Mouse (Mus musculus) intestine, embryonic 16.5 days (tissue): Measurements from ENCODE around the gene Pigc. TPM values are rescaled to one million over a fixed set of nuclear protein-coding genes. Genes with fewer than 3 reads are reported as not detected.
A peak's percentile ranks its signal among the peaks of the same experiment; 100 is the strongest.

Experiments
- ATAC-seq: fragments of 200-750 bp; cut with Nextera tagmentation; 2 replicates; pipeline ENCODE4 v1.8.0; 2017; ENCODE audit warnings: moderate TSS enrichment, moderate library complexity
- H3K27ac ChIP-seq: fragments of 300-500 bp; sonication (generic); 2 replicates; pipeline ENCODE4 v1.5.1; 2014; ENCODE audit warnings: mild to moderate bottlenecking, low read length
- H3K27me3 ChIP-seq: fragments of 300-500 bp; sonication (generic); replicated peaks from 2 replicates; pipeline ENCODE4 v1.6.1; 2014; ENCODE audit warnings: low read length, control low read depth, mixed read lengths; ENCODE audit not compliant: control insufficient read depth, insufficient read depth
- H3K36me3 ChIP-seq: fragments of 300-500 bp; sonication (generic); 2 replicates; pipeline ENCODE4 v1.6.1; 2014; ENCODE audit warnings: low read length, control low read depth; ENCODE audit not compliant: control insufficient read depth, insufficient read depth
- H3K4me1 ChIP-seq: fragments of 300-500 bp; sonication (generic); 2 replicates; pipeline ENCODE4 v1.6.1; 2014; ENCODE audit warnings: low read length, control low read depth, mixed read lengths; ENCODE audit not compliant: control insufficient read depth, insufficient read depth
- H3K4me2 ChIP-seq: fragments of 300-500 bp; sonication (generic); 2 replicates; pipeline ENCODE4 v1.6.1; 2014; ENCODE audit warnings: low read depth, low read length, control low read depth
- H3K4me3 ChIP-seq: fragments of 300-500 bp; sonication (generic); 2 replicates; pipeline ENCODE4 v1.5.1; 2014; ENCODE audit warnings: mild to moderate bottlenecking, low read length
- H3K9ac ChIP-seq: fragments of 300-500 bp; sonication (generic); 2 replicates; pipeline ENCODE4 v1.6.1; 2014; ENCODE audit warnings: low read depth, low read length
- H3K9me3 ChIP-seq: fragments of 300-500 bp; sonication (generic); 2 replicates; pipeline ENCODE4 v1.6.1; 2016; ENCODE audit warnings: low read length, control low read depth; ENCODE audit not compliant: control insufficient read depth
- WGBS: fragments of 180-500 bp; shearing (Covaris S2); extraction: QIAGEN DNeasy Blood & Tissue Kit; methylation state at CpG from one replicate; pipeline ENCODE4 v1.1.7; 2014; 5-methylcytosine and 5-hydroxymethylcytosine counted together
- polyA plus RNA-seq: library from polyadenylated mRNA; unstranded; fragments of >200 nt; fragmentation: Nextera tagmentation; extraction: Ambion mirVana; gene quantifications from 2 replicates; pipeline ENCODE4 v1.2.1, GENCODE M21; 2015

Pigc gene
- polyA plus RNA-seq, 1 experiment from 2014 or later = 35.8 TPM

DNA sequence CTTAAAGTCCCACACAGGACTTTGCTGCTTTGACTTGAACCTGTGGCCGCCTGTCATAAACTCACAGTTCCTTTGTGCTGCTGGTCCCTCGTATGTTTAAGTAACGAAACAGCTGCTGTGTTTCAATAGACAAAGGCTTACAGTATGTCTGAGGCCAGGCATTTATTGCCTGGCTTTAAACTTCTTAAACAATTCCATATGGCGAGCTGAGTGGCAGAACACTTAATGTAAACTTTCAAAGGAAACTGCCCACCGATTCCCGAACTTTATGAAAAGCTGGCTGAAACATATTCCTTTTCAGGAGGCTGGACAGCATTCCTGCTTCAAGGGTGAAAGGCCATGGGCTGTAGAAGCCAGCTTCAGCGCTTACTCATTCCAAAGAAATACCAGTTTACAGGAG lies 48.0 kb downstream of the Pigc start:
- ATAC-seq = peak; percentile 59; the same call in 1 of the 2 replicates
- peak overlapping the region; percentile 74 for H3K27ac ChIP-seq
- no peaks in the 10 kb centered on the region for H3K36me3 ChIP-seq
- no peak overlapping the region for H3K9ac ChIP-seq
- WGBS = 19% methylated on average over 7 of the region's 7 CpGs
- no peak overlapping the region for H3K4me2 ChIP-seq
- H3K27me3 ChIP-seq = no peaks in the 10 kb centered on the region
- no peak overlapping the region for H3K4me3 ChIP-seq
- H3K9me3 ChIP-seq = no peaks in the 10 kb centered on the region
- H3K4me1 ChIP-seq = peaks cover 23% of the 10 kb centered on the region

DNA sequence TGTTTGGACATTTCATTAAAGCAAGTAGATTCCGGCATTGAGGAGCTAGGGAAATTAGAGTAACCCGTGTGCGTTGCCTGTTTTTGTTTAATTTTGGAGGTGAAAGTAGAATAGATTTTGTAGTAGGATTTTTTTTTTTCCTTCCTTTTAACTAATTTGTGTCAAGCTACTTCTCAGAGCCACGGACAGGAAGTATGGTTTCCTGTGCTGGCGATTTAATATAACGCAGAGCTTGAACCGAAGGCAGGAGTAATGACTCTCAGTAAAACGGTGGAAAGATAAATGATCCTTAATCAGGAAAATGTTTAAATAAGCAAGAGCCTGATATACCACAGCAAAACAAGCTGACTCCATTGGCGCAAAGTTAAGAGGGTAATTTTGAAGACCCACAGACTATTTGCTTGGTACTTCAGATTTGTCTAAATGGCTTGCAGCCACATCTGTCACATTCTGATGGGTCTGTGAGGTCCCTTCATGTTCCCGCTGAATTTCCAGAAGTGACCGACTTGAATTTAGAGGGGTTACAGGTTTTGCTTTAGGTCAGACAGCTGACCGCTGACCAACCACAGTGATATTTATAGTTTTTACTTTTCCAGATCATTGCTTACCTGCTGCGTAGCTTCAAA lies 49.1 kb downstream of the Pigc start:
- Histone ChIP-seq H3K9me3 (no peaks in the 10 kb centered on the region), H3K4me3 (no peak overlapping the region), H3K4me1 (peaks cover 23% of the 10 kb centered on the region), H3K27me3 (no peaks in the 10 kb centered on the region), H3K9ac (no peak overlapping the region), H3K36me3 (no peaks in the 10 kb centered on the region), H3K27ac (peak overlapping the region; percentile 74), H3K4me2 (no peak overlapping the region)
- WGBS = 42% methylated on average over 13 of the region's 13 CpGs
- no peak for ATAC-seq

DNA sequence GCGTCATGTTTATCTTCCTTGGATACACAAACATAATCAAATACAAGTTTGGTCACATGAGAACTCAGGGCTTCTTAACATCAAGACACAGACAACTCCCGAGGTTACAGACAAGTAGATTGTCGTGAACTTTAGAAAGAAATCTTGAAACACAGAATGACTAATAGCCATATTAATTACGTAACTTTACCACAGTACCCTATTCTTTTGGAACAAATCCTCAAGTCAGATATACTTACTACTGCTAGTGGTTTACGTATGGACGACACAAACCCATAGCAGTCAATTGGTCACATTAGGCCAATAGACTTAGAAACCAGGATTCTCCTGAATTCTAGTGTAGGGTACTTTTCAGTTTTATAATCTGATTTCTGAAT lies 49.6 kb downstream of the Pigc start:
- Histone ChIP-seq H3K27ac (no peak overlapping the region), H3K27me3 (no peaks in the 10 kb centered on the region), H3K9me3 (no peaks in the 10 kb centered on the region), H3K4me1 (peaks cover 21% of the 10 kb centered on the region), H3K4me2 (no peak overlapping the region), H3K36me3 (no peaks in the 10 kb centered on the region), H3K4me3 (no peak overlapping the region), H3K9ac (no peak overlapping the region)
- 60% methylated on average over 6 of the region's 6 CpGs for WGBS
- no peak for ATAC-seq

DNA sequence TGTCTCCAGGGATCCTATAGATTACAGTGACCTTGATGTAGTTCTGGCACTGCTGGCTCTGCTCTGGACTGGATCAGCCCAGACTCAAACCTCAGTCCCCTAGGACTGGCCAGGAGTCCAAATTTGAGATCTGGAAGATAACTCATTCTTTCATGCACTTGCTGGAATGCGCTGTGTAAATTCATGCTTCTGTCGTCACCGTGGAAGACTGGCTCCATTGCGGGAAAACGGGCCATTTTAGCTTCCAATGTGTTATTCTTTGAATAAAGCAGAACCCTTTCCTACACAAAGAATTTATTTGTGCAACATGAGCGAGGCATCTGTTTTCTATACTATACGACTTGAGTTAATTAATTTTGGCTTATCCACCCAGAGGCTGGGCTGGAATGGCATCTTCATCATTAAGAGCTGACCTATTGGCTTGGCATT lies 51.3 kb downstream of the Pigc start:
- Histone ChIP-seq H3K4me1 (peaks cover 16% of the 10 kb centered on the region), H3K4me2 (no peak overlapping the region), H3K4me3 (no peak overlapping the region), H3K27me3 (no peaks in the 10 kb centered on the region), H3K9me3 (no peaks in the 10 kb centered on the region), H3K9ac (no peak overlapping the region), H3K36me3 (no peaks in the 10 kb centered on the region), H3K27ac (peak overlapping the region; percentile 11; the same call in 1 of the 2 replicates)
- WGBS = 54% methylated on average over 7 of the region's 7 CpGs
- 0 out of 2 replicates have a peak, but pooled peaks have one; percentile 25 for ATAC-seq

DNA sequence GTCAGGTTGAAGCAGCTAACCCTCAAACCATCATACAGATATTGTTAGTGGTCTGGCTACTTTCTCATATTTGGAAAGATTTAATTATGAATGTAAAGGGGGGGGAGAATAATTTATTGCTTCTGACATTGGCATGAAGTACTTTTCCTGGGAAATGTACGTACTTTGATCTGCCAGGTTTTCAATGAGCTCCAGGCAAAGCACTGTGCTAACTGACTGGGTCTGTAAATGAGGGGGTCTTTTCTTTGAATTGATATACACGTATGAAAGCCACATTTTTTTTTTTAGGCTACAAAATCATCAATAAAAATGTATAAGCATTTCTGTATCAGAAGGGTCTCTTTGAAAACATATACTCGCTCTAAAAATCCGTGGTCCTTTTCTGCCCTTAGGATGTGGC lies 51.8 kb downstream of the Pigc start:
- Histone ChIP-seq H3K27me3 (no peaks in the 10 kb centered on the region), H3K4me1 (peaks cover 16% of the 10 kb centered on the region), H3K27ac (no peak overlapping the region), H3K36me3 (no peaks in the 10 kb centered on the region), H3K9ac (no peak overlapping the region), H3K4me2 (no peak overlapping the region), H3K4me3 (no peak overlapping the region), H3K9me3 (no peaks in the 10 kb centered on the region)
- no peak for ATAC-seq
- 68% methylated on average over 4 of the region's 4 CpGs for WGBS

Other genes starting within 250 kb of the Pigc start
- gene Fasl, start 180.7 kb upstream of the Pigc start, polyA plus RNA-seq = not detected in 2 replicates
- gene Suco, start 92.5 kb upstream of the Pigc start, polyA plus RNA-seq = 10.6 and 13.8 TPM in 2 replicates
- not detected in 2 replicates for gene 4930558K02Rik, start 10.4 kb downstream of the Pigc start, polyA plus RNA-seq